Mouse (Mus musculus) midbrain, embryonic 16.5 days (tissue): Measurements from ENCODE around the gene Klrb1a. TPM values are rescaled to one million over a fixed set of nuclear protein-coding genes. Genes with fewer than 3 reads are reported as not detected.

Experiments used
- ATAC-seq: fragments of 200-750 bp; cut with Nextera tagmentation; 2 replicates; pipeline ENCODE4 v1.8.0; 2017; ENCODE audit warnings: moderate TSS enrichment
- H3K27ac ChIP-seq: fragments of 300-500 bp; sonication (generic); 2 replicates; pipeline ENCODE4 v1.5.1; 2014; ENCODE audit warnings: mild to moderate bottlenecking, low read length, mixed read lengths
- H3K27me3 ChIP-seq: fragments of 300-500 bp; sonication (generic); 2 replicates; pipeline ENCODE4 v1.6.1; 2014; ENCODE audit warnings: low read depth, low read length, mixed read lengths; ENCODE audit not compliant: control insufficient read depth, insufficient read depth
- H3K36me3 ChIP-seq: fragments of 300-500 bp; sonication (generic); 2 replicates; pipeline ENCODE4 v1.6.1; 2014; ENCODE audit warnings: mild to moderate bottlenecking, low read length, moderate library complexity, mixed read lengths; ENCODE audit not compliant: control insufficient read depth, insufficient read depth
- H3K4me1 ChIP-seq: fragments of 300-500 bp; sonication (generic); 2 replicates; pipeline ENCODE4 v1.6.1; 2014; ENCODE audit warnings: mild to moderate bottlenecking, low read length, mixed read lengths; ENCODE audit not compliant: control insufficient read depth, insufficient read depth
- H3K4me2 ChIP-seq: fragments of 300-500 bp; sonication (generic); 2 replicates; pipeline ENCODE4 v1.6.1; 2014; ENCODE audit warnings: mild to moderate bottlenecking, low read length, mixed read lengths
- H3K4me3 ChIP-seq: fragments of 300-500 bp; sonication (generic); 2 replicates; pipeline ENCODE4 v1.5.1; 2014; ENCODE audit warnings: low read depth, mild to moderate bottlenecking, low read length, moderate library complexity, mixed read lengths
- H3K9ac ChIP-seq: fragments of 300-500 bp; sonication (generic); 2 replicates; pipeline ENCODE4 v1.6.1; 2014; ENCODE audit warnings: low read depth, low read length, mixed read lengths
- H3K9me3 ChIP-seq: fragments of 300-500 bp; sonication (generic); replicated peaks from 2 replicates; pipeline ENCODE4 v1.6.1; 2014; ENCODE audit warnings: mild to moderate bottlenecking, low read length, mixed read lengths; ENCODE audit not compliant: control insufficient read depth, poor library complexity, severe bottlenecking
- WGBS: fragments of 180-500 bp; shearing (Covaris S2); extraction: QIAGEN DNeasy Blood & Tissue Kit; methylation state at CpG from one replicate; pipeline ENCODE4 v1.1.7; 2014; 5-methylcytosine and 5-hydroxymethylcytosine counted together
- polyA plus RNA-seq: library from polyadenylated mRNA; unstranded; fragments of >200 nt; fragmentation: Nextera tagmentation; extraction: Ambion mirVana; gene quantifications from 2 replicates; pipeline ENCODE4 v1.2.1, GENCODE M21; 2015

The Klrb1a gene
- polyA plus RNA-seq, 1 experiment from 2014 or later: not detected

DNA sequence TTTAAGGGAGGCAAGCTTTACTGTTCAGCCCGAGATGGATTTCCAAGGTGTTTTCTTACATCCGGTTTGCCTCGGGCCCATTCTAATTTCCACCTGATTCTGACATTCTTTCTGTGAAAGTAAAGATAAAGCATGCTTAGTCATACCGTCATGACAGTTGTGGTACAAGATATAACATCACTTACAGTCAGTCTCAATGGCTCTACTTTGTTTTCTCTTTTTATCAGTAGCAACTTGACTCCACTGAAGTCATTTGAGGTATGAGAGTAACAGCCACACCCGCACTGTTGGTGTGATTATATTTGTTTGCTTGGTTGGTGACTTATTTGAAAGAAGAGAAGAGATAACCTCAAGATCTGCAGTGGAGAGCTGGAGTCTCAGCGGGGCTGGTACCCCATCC is 35.7 kb downstream of the Klrb1a start:
- ATAC-seq: no peak
- Histone ChIP-seq H3K27ac (no peak overlapping the region), H3K4me2 (no peak overlapping the region), H3K36me3 (no peaks in the 10 kb centered on the region), H3K9ac (no peak overlapping the region), H3K4me1 (no peaks in the 10 kb centered on the region), H3K4me3 (no peak overlapping the region), H3K27me3 (no peaks in the 10 kb centered on the region), H3K9me3 (no peaks in the 10 kb centered on the region)
- WGBS: 89% methylated on average over 6 of the region's 6 CpGs

GRCm38 (mm10) chr6:128585642-128586245 is 37.6 kb downstream of the Klrb1a start:
- H3K4me2 ChIP-seq: no peak overlapping the region
- no peak overlapping the region for H3K27ac ChIP-seq
- no peak overlapping the region for H3K4me3 ChIP-seq
- no peaks in the 10 kb centered on the region for H3K9me3 ChIP-seq
- ATAC-seq: no peak
- no peaks in the 10 kb centered on the region for H3K4me1 ChIP-seq
- H3K9ac ChIP-seq: no peak overlapping the region
- H3K36me3 ChIP-seq: no peaks in the 10 kb centered on the region
- no peaks in the 10 kb centered on the region for H3K27me3 ChIP-seq
- WGBS: 76% methylated on average over 11 of the region's 11 CpGs

- no peak for ATAC-seq
- H3K27ac ChIP-seq: no peak overlapping the region
- no peaks in the 10 kb centered on the region for H3K27me3 ChIP-seq
- H3K9me3 ChIP-seq: no peaks in the 10 kb centered on the region
- H3K4me2 ChIP-seq: no peak overlapping the region
- no peak overlapping the region for H3K4me3 ChIP-seq
- H3K9ac ChIP-seq: no peak overlapping the region
- H3K4me1 ChIP-seq: no peaks in the 10 kb centered on the region
- H3K36me3 ChIP-seq: no peaks in the 10 kb centered on the region
- 23% methylated on average over 10 of the region's 10 CpGs for WGBS
These were observed 39.2 kb downstream of the Klrb1a start for GRCm38 (mm10) chr6:128584070-128584660.

GRCm38 (mm10) chr6:128581508-128581907 is 41.8 kb downstream of the Klrb1a start, which contains the start of gene A2ml1:
TSS of gene A2ml1 (minus strand) at chr6:128581608.
- Histone ChIP-seq H3K4me1 (no peaks in the 10 kb centered on the region), H3K9me3 (no peaks in the 10 kb centered on the region), H3K9ac (no peak within 1 kb of the TSS), H3K27me3 (no peaks in the 10 kb centered on the region), H3K27ac (no peak within 1 kb of the TSS), H3K4me3 (no peak within 1 kb of the TSS), H3K36me3 (no peaks in the 10 kb centered on the region), H3K4me2 (no peak within 1 kb of the TSS)
- ATAC-seq: no peak
- 84% methylated on average over 11 of the region's 11 CpGs for WGBS

- Histone ChIP-seq H3K4me3 (no peak overlapping the region), H3K9me3 (no peaks in the 10 kb centered on the region), H3K27me3 (no peaks in the 10 kb centered on the region), H3K36me3 (no peaks in the 10 kb centered on the region), H3K27ac (no peak overlapping the region), H3K4me2 (no peak overlapping the region), H3K4me1 (no peaks in the 10 kb centered on the region), H3K9ac (no peak overlapping the region)
- 92% methylated on average over 9 of the region's 9 CpGs for WGBS
- no peak for ATAC-seq
These were observed 46.0 kb downstream of the Klrb1a start for GRCm38 (mm10) chr6:128577301-128577700.

- no peaks in the 10 kb centered on the region for H3K9me3 ChIP-seq
- H3K9ac ChIP-seq: no peak overlapping the region
- 93% methylated on average over 11 of the region's 11 CpGs for WGBS
- no peak overlapping the region for H3K4me2 ChIP-seq
- H3K27ac ChIP-seq: no peak overlapping the region
- H3K36me3 ChIP-seq: no peaks in the 10 kb centered on the region
- H3K4me1 ChIP-seq: no peaks in the 10 kb centered on the region
- H3K4me3 ChIP-seq: no peak overlapping the region
- no peaks in the 10 kb centered on the region for H3K27me3 ChIP-seq
- no peak for ATAC-seq
These were observed 56.7 kb downstream of the Klrb1a start for GRCm38 (mm10) chr6:128566589-128566988.

Other genes starting within 250 kb of the Klrb1a start
- gene Tex52, start 248.1 kb downstream of the Klrb1a start, polyA plus RNA-seq: 0.70 and 0.83 TPM in 2 replicates
- not detected in 2 replicates for gene Gm44596, start 248.0 kb downstream of the Klrb1a start, polyA plus RNA-seq
- gene Nrip2, start 224.2 kb downstream of the Klrb1a start, polyA plus RNA-seq: 10.7 and 13.6 TPM in 2 replicates
- gene Itfg2, start 198.6 kb downstream of the Klrb1a start, polyA plus RNA-seq: 46.4 and 48.8 TPM in 2 replicates
- gene Fkbp4, start 184.9 kb downstream of the Klrb1a start, polyA plus RNA-seq: 357 and 394 TPM in 2 replicates
- not detected in 2 replicates for gene Pzp, start 96.8 kb downstream of the Klrb1a start, polyA plus RNA-seq
- gene A2ml1, start 41.9 kb downstream of the Klrb1a start, polyA plus RNA-seq: 1.4 and 3.5 TPM in 2 replicates
- gene Clec2h, start 38.9 kb upstream of the Klrb1a start, polyA plus RNA-seq: not detected in 2 replicates
- 0.90 and 1.3 TPM in 2 replicates for gene Klrb1, start 99.5 kb upstream of the Klrb1a start, polyA plus RNA-seq
- gene Klrb1c, start 165.7 kb upstream of the Klrb1a start, polyA plus RNA-seq: not detected in 2 replicates
- gene Gm44511, start 202.8 kb upstream of the Klrb1a start, polyA plus RNA-seq: not detected in 2 replicates
- gene Klrb1b, start 202.8 kb upstream of the Klrb1a start, polyA plus RNA-seq: not detected in 2 replicates